Mouse (Mus musculus) megakaryocyte, embryonic 14.5 days (primary cell): ENCODE data around the gene Hnrnpl. TPM values are rescaled to one million over a fixed set of nuclear protein-coding genes. Genes with fewer than 3 reads are reported as not detected.

Source experiments
- H3K27me3 ChIP-seq: replicated peaks from 2 replicates; pipeline ENCODE3; 2012; ENCODE audit warnings: inconsistent platforms
- H3K36me3 ChIP-seq: replicated peaks from 2 replicates; pipeline ENCODE3; 2012; ENCODE audit warnings: low read length, inconsistent platforms, mixed read lengths
- H3K4me1 ChIP-seq: 2 replicates; pipeline ENCODE4 v1.6.1; 2012; ENCODE audit warnings: inconsistent platforms
- H3K4me3 ChIP-seq: replicated peaks from 2 replicates; pipeline ENCODE3; 2012; ENCODE audit warnings: moderate library complexity, mild to moderate bottlenecking, inconsistent platforms
- H3K9me3 ChIP-seq: 2 replicates; pipeline ENCODE4 v1.6.1; 2012; ENCODE audit warnings: inconsistent platforms
- FLI1 ChIP-seq: IDR thresholded peaks from 2 replicates; pipeline ENCODE4 v1.6.1; 2012; ENCODE audit warnings: low read length, inconsistent platforms, mixed read lengths
- GATA1 ChIP-seq: IDR thresholded peaks from 3 replicates; pipeline ENCODE4 v1.6.1; 2012; ENCODE audit warnings: mixed read lengths, low read length, inconsistent platforms, borderline replicate concordance
- polyA plus RNA-seq: library from polyadenylated mRNA; stranded (reverse); fragments of >175 nt; gene quantifications from 2 replicates; pipeline ENCODE4 v1.2.3, GENCODE M21; 2012; ENCODE audit warnings: low replicate concordance; ENCODE audit not compliant: insufficient read depth

Gene Hnrnpl
- polyA plus RNA-seq, 1 experiment, result 226 TPM

GRCm38 (mm10) chr7:28771867-28772266 is 36.5 kb upstream of the Hnrnpl start:
- TF ChIP-seq FLI1 (no peak), GATA1 (no peak)
- peaks cover 61% of the 10 kb centered on the region for H3K36me3 ChIP-seq
- H3K4me1 ChIP-seq, result peaks cover 54% of the 10 kb centered on the region
- H3K4me3 ChIP-seq, result no peak overlapping the region
- no peaks in the 10 kb centered on the region for H3K9me3 ChIP-seq
- H3K27me3 ChIP-seq, result no peaks in the 10 kb centered on the region

- Histone ChIP-seq H3K9me3 (no peaks in the 10 kb centered on the region), H3K4me3 (no peak overlapping the region), H3K4me1 (peaks cover 41% of the 10 kb centered on the region), H3K36me3 (peaks cover 71% of the 10 kb centered on the region), H3K27me3 (no peaks in the 10 kb centered on the region)
- TF ChIP-seq FLI1 (no peak), GATA1 (no peak)
Measured at GRCm38 (mm10) chr7:28773163-28773562, 35.2 kb upstream of the Hnrnpl start.

DNA sequence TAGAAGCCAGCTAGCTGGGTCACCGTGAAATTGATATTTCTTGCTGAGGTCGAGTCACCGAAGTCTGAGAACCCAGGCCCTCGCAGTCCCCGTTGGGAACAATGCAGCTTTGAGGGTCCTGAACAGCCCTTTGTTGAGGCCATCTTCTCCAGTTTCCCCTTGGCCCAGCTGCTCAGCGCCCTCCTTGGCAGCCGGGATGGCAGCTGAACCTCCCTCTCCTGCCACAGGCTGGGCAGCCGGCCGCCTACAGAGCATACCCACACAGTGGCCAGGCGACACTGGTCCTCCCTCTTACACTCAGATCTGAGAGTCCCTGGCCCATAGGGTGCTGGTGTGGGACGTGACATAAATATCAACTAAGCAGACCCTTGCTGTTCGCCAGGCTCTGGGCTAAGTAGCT is 34.2 kb upstream of the Hnrnpl start:
- no peaks in the 10 kb centered on the region for H3K27me3 ChIP-seq
- no peak overlapping the region for H3K4me3 ChIP-seq
- peaks cover 78% of the 10 kb centered on the region for H3K36me3 ChIP-seq
- H3K4me1 ChIP-seq, result peaks cover 37% of the 10 kb centered on the region
- TF ChIP-seq GATA1 (no peak), FLI1 (no peak)
- no peaks in the 10 kb centered on the region for H3K9me3 ChIP-seq

- TF ChIP-seq FLI1 (no peak), GATA1 (no peak)
- Histone ChIP-seq H3K36me3 (peaks cover 82% of the 10 kb centered on the region), H3K27me3 (no peaks in the 10 kb centered on the region), H3K9me3 (no peaks in the 10 kb centered on the region), H3K4me3 (no peak overlapping the region), H3K4me1 (peaks cover 35% of the 10 kb centered on the region)
Measured at GRCm38 (mm10) chr7:28775129-28775528, 33.2 kb upstream of the Hnrnpl start.

- no peak for TF ChIP-seq GATA1
- no peak for TF ChIP-seq FLI1
- H3K36me3 ChIP-seq, result peaks cover 76% of the 10 kb centered on the region
- H3K27me3 ChIP-seq, result no peaks in the 10 kb centered on the region
- peaks cover 49% of the 10 kb centered on the region for H3K4me1 ChIP-seq
- peak overlapping the region; percentile 17 for H3K4me3 ChIP-seq
- no peaks in the 10 kb centered on the region for H3K9me3 ChIP-seq
Measured at GRCm38 (mm10) chr7:28778825-28779224, 29.5 kb upstream of the Hnrnpl start.

DNA sequence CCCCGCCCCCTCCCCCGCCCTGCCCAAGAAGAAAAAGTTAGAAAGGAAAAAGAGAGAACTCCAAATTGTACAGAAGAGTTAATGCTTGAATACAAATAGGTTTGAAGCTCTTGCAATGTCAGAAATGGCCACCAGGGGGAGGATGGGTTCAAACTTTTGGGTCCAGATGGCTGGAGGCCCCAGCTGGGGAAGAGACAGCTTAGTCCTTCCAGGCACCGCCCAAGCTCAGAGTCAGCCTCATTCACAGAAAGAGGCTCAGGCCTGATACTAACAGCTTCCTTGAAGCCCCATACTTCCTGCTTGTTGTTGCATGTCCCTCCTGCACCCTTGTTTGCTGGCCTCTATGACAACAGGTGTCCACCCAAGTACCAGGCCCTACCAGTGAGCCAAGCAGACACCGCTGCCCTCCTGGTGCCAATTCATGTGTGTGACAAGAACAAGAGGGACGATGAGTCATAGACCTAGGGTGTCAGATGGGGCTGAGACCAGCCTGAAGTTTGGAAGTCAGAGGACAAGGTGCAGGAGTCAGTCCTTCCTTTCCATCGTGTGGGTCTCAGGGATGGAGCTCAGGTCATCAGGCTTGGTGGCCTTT is 28.2 kb upstream of the Hnrnpl start:
- no peaks in the 10 kb centered on the region for H3K27me3 ChIP-seq
- peaks cover 76% of the 10 kb centered on the region for H3K36me3 ChIP-seq
- H3K9me3 ChIP-seq, result no peaks in the 10 kb centered on the region
- H3K4me3 ChIP-seq, result peak overlapping the region; percentile 57
- no peak for TF ChIP-seq FLI1
- no peak for TF ChIP-seq GATA1
- peaks cover 62% of the 10 kb centered on the region for H3K4me1 ChIP-seq

GRCm38 (mm10) chr7:28780857-28781256 is 27.5 kb upstream of the Hnrnpl start:
- TF ChIP-seq FLI1, result no peak
- TF ChIP-seq GATA1, result no peak
- H3K4me3 ChIP-seq, result no peak overlapping the region
- H3K9me3 ChIP-seq, result no peaks in the 10 kb centered on the region
- no peaks in the 10 kb centered on the region for H3K27me3 ChIP-seq
- peaks cover 76% of the 10 kb centered on the region for H3K36me3 ChIP-seq
- H3K4me1 ChIP-seq, result peaks cover 68% of the 10 kb centered on the region

DNA sequence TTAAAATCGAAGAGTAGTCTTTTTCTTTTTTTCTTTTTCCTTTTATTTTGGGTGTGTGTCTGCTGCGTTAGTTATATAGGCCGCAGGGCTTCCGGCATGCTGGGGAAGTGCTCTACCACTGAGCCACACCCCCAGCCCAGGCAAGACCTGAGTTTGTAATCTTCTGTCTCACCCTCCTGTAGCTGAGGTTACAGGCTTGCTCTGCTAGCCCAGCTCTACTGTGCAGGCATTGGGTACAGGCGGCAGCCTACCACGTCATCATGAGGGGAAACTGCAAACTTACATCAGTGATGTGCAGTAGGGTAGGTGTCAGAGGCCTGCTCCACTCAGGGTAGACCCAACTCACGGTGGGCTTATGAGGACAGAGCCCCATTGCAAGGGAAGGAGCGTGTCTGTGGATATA is 27.1 kb upstream of the Hnrnpl start:
- Histone ChIP-seq H3K4me3 (peak overlapping the region; percentile 67), H3K36me3 (peaks cover 77% of the 10 kb centered on the region), H3K4me1 (peaks cover 68% of the 10 kb centered on the region), H3K9me3 (no peaks in the 10 kb centered on the region), H3K27me3 (no peaks in the 10 kb centered on the region)
- no peak for TF ChIP-seq GATA1
- no peak for TF ChIP-seq FLI1

- Histone ChIP-seq H3K9me3 (no peaks in the 10 kb centered on the region), H3K27me3 (no peaks in the 10 kb centered on the region), H3K36me3 (peaks cover 82% of the 10 kb centered on the region), H3K4me3 (no peak overlapping the region), H3K4me1 (peaks cover 80% of the 10 kb centered on the region)
- TF ChIP-seq GATA1 (no peak), FLI1 (no peak)
Measured at GRCm38 (mm10) chr7:28785161-28785560, 23.2 kb upstream of the Hnrnpl start.

- Histone ChIP-seq H3K36me3 (peaks cover 68% of the 10 kb centered on the region), H3K9me3 (no peaks in the 10 kb centered on the region)
Measured at GRCm38 (mm10) chr7:28787884-28788283, 20.5 kb upstream of the Hnrnpl start.

More at GRCm38 (mm10) chr7:28787884-28788283, 20.5 kb upstream of the Hnrnpl start:
- H3K4me1 ChIP-seq, result peaks cover 77% of the 10 kb centered on the region
- H3K4me3 ChIP-seq, result no peak overlapping the region
- TF ChIP-seq GATA1, result no peak
- no peak for TF ChIP-seq FLI1
- H3K27me3 ChIP-seq, result no peaks in the 10 kb centered on the region
